Mouse (Mus musculus) embryo, embryonic 11.5 days (tissue): Measurements from ENCODE around the gene Rabgef1.

Source experiments
- DNase-seq: peaks from one replicate; pipeline ENCODE4 v3.0.0-alpha.2; 2012; ENCODE audit warnings: low read depth, low spot score

The Rabgef1 gene

GRCm38 (mm10) chr5:130171956-130172601 is 481 bp downstream of the Rabgef1 start:
- DNase-seq, result peak; percentile 5

GRCm38 (mm10) chr5:130173012-130173411 is 1.4 kb downstream of the Rabgef1 start:
- DNase-seq, result no peak

DNA sequence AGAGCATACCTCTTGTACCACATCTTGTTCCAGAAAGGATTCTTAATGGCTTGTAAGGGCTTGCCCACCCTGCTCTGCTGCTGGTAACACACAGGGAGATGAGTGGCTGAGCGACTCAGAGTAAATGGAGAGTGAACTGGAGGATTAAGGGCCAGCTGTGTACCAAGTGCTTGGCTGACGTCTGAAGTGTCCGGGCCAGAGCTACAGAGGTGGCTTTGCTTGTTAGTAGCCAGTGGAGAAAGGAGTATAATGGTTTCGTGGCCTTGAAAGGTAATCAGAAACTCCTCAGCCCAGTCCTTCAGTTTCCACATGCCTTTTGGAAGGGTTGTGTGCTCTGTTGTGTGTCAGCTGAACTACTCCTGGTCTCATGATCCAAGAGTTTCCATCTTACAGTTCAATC is 6.3 kb downstream of the Rabgef1 start:
- DNase-seq, result no peak

DNA sequence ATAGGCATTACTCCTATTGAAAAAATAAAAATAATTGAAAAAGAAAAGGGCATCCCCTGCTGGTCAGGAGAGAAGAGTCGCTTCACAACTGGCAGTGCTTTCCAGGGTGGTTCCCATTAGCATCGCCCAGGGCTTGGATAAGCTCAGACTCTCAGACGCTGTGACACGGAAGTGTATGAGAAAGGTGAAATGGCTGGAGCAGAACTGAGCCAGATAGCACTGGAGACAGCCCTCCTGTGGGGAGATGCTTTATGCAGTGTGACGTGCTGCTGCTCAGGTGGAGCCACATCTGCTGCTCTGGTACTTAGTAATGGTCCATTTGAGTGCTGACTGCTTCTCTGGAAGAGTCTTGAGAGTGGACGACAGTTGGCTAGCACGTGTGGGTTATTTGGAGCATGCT is 8.8 kb downstream of the Rabgef1 start:
- no peak for DNase-seq

- DNase-seq, result no peak
These were observed 10.3 kb downstream of the Rabgef1 start for GRCm38 (mm10) chr5:130181740-130182540.

GRCm38 (mm10) chr5:130182541-130182821 is 10.9 kb downstream of the Rabgef1 start:
- DNase-seq, result no peak

GRCm38 (mm10) chr5:130184193-130184856 is 12.7 kb downstream of the Rabgef1 start:
- no peak for DNase-seq

DNA sequence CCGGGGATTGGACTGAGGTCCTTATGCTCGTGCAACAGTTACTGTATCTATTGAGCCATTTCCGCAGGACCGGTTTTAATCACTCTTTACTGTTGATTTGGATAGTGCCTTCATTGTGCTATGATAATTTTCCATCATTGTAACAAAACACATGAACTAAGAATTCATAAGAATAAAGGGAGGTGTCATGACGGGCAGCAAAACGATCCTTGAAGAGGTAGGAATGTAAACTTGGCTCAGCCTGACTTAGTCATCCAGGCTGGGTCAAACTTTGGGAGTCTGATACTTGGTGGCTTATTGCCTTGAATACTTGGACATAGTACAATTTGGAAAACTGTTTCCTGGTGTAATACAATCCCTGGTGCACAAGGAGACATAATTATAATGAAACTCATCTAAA is 13.7 kb downstream of the Rabgef1 start:
- no peak for DNase-seq

DNA sequence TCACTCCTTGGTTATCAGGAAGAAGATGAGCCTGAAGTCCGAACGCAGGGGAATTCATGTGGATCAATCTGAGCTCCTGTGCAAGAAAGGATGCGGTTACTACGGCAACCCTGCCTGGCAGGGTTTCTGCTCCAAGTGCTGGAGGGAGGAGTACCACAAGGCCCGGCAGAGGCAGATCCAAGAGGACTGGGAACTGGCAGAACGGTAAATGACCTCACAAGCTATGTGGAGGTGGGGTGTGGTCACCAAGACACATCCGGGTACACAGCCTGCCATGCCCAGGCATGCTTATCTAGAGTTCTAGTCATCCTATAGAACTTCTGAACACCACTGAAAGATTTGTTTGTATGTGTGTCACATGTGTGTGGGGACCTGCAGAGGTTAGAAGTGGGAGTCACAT is 15.8 kb downstream of the Rabgef1 start:
- DNase-seq, result no peak

DNA sequence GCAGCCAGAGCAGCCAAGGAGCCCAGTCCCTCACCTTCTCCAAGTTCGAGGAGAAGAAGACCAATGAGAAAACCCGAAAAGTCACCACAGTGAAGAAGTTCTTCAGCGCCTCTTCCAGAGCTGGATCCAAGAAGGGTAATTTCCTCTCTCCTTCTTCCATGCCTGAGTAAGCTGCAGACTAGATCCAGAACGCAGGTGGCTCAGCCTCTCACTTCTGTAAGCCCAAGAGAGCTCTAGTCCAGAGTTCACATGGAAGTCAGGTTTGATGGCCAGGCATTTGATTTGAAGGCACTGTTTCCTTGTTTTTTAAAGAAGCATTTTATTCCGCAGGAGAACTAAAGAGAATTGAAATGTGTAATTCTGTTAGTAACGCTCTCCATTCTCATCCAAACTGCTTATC is 19.3 kb downstream of the Rabgef1 start:
- DNase-seq, result no peak

- no peak for DNase-seq
These were observed 20.3 kb downstream of the Rabgef1 start for GRCm38 (mm10) chr5:130191865-130192264.

GRCm38 (mm10) chr5:130192356-130192944 is 20.9 kb downstream of the Rabgef1 start:
- no peak for DNase-seq

GRCm38 (mm10) chr5:130193760-130194159 is 22.2 kb downstream of the Rabgef1 start:
- DNase-seq, result no peak

DNA sequence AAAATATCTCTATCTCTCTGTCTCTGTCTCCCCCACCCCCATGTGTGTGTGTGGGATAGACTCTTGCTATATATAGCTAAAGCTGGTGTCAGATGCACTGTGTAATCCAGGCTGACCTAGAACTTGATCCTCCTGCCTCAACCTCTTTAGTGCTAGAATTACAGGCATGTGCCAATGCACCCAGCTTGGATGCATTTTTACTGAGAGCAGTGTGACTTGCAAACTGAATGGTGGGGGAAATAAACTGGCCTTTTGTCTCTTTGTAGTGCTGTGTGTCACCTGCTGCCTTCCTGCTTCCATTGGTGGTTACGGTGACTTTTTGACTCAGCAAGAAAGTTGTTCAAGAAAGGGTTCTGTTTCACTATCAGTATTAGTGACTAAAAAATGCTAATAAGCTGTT is 24.7 kb downstream of the Rabgef1 start:
- no peak for DNase-seq

GRCm38 (mm10) chr5:130197454-130197853 is 25.9 kb downstream of the Rabgef1 start:
- no peak for DNase-seq

DNA sequence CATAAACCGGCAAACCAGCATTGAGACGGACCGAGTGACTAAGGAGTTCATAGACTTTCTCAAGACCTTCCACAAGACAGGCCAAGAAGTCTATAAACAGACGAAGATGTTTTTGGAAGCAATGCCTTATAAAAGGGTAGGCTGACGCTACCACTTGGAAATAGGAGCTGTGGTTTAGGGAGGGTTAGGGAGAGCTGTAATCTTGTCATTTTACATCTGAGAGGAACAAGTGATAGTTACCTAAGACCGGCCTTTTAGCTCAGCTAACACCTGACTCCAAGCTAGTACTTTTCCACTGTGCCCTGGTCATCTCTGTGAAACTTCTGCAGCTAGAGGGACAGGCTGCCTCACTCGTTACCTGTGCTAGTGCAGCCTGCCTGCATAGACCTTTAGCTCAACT is 26.4 kb downstream of the Rabgef1 start:
- DNase-seq, result no peak

- no peak for DNase-seq
These were observed 28.8 kb downstream of the Rabgef1 start for GRCm38 (mm10) chr5:130200233-130201029.

- DNase-seq, result no peak
These were observed 32.4 kb downstream of the Rabgef1 start for GRCm38 (mm10) chr5:130203948-130204347.

- DNase-seq, result no peak
These were observed 33.0 kb downstream of the Rabgef1 start for GRCm38 (mm10) chr5:130204560-130204959.

- no peak for DNase-seq
These were observed 33.9 kb downstream of the Rabgef1 start for GRCm38 (mm10) chr5:130205441-130206023.

DNA sequence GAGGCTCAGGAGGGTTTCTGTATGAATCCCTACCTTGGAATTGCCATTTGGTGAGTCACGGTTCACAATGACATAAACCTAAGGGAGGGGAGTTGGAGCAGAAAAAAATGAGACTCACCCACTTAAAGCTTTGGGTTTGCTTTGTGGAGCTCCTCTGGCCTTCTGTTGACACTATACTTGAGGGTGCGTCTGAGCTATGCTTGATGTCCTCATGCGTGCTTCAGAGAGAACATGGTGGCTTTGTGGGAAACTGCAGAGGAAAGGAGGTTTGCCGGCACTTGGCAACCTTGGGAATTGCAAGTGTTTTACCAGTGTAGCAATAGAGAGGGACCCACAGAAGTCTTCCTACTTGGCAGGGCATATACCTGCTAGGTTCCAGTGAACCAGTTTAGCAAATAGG is 35.7 kb downstream of the Rabgef1 start:
- DNase-seq, result no peak
